Mouse (Mus musculus) bone marrow, adult 2 months (tissue): Measurements from ENCODE around the gene Borcs5.

Experiments used
- CTCF ChIP-seq: fragments of 200-500 bp; IDR thresholded peaks from 2 replicates; pipeline ENCODE4 v1.5.1; 2011; ENCODE audit warnings: low read length, control low read depth; ENCODE audit not compliant: control insufficient read depth, insufficient read depth
- POLR2A ChIP-seq: fragments of 200-500 bp; IDR thresholded peaks from 2 replicates; pipeline ENCODE4 v1.6.1; 2011; ENCODE audit warnings: low read depth, mild to moderate bottlenecking, control low read depth, low read length, borderline replicate concordance; ENCODE audit not compliant: control insufficient read depth

DNA sequence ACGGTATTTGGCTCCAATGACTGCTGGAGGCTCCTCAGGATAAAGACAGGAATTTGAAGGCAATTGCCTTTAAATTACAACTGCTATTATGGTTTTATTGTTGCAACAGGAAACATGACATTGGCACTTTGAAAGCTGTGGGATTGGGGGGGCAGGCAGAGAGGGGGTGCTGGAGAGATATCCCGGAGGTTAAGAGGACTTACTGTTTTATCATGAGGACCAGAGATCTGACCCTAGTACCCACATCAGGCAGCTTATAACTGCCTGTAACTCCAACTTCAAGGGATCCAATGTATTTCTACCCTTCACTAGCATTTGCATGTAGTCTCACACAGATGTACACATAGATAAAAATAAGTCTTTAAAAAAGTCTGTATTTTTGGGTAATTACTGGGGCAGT lies 29.2 kb downstream of the Borcs5 start:
- TF ChIP-seq CTCF (no peak), POLR2A (no peak)
